Mouse (Mus musculus) regulatory T cell (primary cell): ENCODE measurements around the gene Klrb1b.
"Not testable (repeated sequence)": the region's sequence is repeated elsewhere in the genome, so short reads cannot be mapped to it uniquely, and the experiment has no call there.

ENCODE experiments used
- in situ Hi-C: fragments of 300-600 bp; cut with MboI, MseI; formaldehyde crosslinking; loops from one replicate; pipeline ENCODE4 v1.15.1; 2025; ENCODE audit warnings: high pct_unique_total_duplicates

Gene Klrb1b

DNA sequence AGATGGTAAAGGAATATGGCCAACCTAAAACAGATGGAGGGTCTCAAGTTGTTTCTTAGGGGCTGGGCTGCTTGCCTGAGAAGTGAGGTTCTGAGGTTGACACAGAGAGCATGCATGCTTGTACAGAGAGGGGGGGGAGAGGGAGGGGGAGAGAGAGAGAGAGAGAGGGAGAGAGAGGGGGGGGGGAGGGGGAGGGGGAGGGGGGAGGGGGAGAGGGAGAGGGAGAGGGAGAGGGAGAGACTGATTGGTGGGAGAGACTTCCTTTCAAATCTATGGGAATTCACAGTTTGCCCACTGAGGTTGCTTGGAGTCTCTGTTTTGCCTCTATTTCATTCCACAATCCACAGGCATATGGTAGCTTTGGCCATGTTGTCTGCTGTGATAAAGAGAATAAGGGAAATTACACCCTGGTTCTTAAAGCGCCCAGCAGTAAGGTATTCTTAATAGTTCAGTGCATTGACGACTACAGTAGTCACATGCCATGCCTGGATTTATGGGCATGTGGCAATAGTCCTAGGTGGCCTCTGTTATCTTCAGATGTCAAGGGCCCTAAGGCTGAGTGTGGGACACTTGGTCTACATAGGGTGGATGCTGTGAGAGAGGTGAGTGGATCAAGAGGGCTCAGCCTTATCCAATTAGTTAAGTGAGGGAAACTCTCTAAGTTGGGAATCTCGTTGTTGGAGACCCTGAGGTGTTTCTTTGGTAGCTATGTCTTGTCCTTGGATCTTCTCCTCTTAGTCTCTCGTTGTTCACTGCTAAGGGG lies 15.4 kb upstream of the Klrb1b start:
- in situ Hi-C loops = loop anchor here (5.0 kb wide), 2 partner anchors 44 to 74 kb away; no protein-coding TSS in a partner anchor

DNA sequence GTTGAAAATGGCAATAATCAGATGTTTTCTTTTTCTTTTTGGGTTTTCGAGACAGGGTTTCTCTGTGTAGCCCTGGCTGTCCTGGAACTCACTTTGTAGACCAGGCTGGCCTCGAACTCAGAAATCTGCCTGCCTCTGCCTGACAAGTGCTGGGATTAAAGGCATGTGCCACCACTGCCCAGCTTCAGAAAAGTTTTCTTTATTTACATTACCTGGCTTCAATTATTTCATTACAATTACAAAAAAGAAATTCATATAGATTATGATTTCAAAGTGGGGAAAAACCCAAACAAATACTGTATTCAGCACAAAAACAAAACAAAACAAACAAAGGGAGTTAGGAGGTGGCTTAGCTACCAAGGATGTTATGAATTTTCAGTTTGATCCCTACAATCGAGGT lies 14.5 kb upstream of the Klrb1b start:
- in situ Hi-C loops = loop anchor here (5.0 kb wide), 2 partner anchors 43 to 73 kb away; no protein-coding TSS in a partner anchor

DNA sequence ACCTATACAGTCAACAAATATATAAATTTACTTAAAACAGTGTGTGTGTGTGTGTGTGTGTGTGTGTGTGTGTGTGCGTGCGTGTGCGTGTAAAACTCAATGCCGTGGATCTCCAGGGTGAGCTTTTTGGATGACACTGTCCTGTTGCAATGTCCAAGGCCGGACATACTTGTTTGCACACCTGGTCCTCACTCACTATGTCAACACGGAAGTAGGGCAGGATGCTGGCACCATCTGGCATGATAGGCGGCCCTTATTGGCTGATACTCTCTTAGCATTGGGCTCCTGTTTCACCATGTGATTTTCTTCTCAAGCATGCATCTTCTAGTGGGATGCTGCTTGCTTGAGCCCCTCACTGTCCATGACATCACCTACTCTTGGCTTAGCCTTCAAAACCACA lies 13.8 kb upstream of the Klrb1b start:
- in situ Hi-C loops = loop anchor here (5.0 kb wide), 2 partner anchors 43 to 73 kb away; no protein-coding TSS in a partner anchor

DNA sequence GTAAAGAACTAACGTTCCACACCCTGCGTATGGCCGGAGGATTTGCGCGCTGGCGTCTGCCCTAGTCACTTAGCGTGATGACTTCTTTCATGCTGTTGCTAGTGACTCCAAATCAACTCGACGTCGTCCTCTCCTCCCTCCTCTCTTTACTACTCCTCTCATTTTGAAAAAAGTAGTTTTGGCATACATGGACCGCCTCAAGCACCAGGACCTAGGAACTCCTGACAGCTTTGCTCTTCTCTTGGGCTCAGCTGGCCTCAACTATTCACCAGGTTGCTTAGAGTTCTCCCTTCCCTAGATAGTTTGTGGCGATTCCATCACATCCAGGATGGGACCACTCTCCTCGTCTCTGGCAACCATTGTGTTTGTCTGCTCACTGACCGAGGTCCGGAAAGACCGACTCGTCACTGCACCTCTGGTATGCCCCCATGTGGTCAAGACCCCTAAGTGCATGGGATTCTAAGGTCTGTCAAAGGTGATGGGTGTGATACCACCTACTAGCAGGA lies 13.2 kb upstream of the Klrb1b start:
- in situ Hi-C loops = no loop called here

DNA sequence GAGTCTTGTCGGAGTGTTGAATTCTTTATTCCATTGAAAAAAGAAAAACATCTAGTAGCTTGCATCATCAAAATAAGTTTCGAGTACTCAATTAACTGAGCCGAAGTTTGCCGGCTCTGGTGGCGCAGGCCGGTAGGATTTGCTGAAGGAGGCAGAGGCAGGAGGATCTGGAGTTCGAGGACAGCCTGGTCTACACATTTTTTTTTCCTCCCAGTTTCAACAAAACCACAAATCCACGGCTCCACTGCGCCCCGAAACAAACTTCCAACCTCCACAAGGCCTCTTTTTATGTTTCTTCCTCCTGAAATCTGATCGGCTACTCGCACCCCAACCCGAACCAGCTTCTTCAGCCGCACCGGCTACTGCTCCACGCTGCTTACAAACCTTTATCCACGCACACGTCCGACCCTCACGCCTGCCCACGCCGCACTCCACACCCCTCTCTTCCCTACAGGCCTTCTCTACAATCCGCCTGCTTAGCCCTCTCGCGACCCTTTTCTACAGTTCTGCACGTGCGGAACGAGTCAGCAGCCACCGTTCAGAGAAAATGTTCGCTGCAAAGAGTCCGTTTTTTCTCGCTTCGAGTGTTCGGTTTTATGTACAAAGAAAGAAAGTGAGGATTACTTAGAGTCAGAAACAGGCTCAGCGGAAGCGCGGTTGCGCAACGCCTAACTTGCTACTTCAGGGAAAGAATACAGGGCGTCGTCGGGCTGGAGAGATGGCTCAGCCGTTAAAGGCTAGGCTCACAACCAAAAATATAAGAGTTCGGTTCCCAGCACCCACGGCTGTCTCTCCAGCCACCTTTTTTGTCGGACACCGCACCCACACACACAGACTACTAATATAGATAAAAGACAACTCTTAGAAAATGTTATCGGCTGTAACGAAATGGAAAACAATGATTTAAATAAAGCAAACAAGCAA lies 12.5 kb upstream of the Klrb1b start:
- in situ Hi-C loops = no loop called here

GRCm38 (mm10) chr6:128837454-128838341 lies 11.6 kb upstream of the Klrb1b start:
- in situ Hi-C loops = no loop called here

DNA sequence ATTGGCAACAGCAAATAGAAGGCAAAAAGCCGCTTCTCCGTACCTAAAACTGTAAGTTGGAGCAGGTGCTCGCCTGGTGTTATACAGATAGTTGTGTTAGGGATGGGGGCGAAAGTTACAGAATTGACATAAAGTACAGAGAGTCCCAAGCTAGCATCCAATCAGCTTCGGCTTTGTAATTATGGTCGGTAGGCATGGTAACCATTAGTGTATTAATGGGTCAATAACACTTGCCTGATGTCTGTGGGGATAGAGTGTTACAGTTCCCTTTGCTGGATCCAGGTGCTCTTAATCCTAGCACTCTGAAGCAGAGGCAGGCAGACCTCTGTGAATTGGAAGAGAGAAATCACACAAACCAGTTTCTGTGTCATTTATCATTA lies 10.8 kb upstream of the Klrb1b start:
- in situ Hi-C loops = no loop called here

- in situ Hi-C loops = no loop called here
Measured at GRCm38 (mm10) chr6:128836191-128836954, 10.2 kb upstream of the Klrb1b start.

- in situ Hi-C loops = no loop called here
Measured at GRCm38 (mm10) chr6:128835571-128835970, 9.4 kb upstream of the Klrb1b start.

- in situ Hi-C loops = no loop called here
Measured at GRCm38 (mm10) chr6:128833046-128833445, 6.9 kb upstream of the Klrb1b start.

- in situ Hi-C loops = no loop called here
Measured at GRCm38 (mm10) chr6:128829837-128830236, 3.7 kb upstream of the Klrb1b start.

DNA sequence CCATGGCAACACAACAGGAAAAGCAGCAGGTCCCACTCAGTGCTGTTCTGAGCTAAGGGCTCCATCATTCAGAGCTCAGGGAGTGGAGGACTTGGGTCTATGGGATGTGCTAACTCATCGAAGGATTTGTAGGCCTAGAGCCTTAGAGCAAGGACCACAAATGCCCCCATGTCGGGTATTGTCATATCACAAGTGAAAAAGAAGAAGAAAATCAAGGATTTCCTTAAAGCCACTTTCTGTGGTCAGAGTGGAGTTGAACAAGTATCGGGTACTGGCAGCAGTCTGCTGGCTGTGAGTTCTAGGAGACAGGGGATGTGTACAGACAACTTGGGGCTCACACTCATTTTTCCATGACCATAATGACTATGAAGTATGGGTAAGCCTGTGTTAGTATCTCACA lies 650 bp upstream of the Klrb1b start:
- in situ Hi-C loops = no loop called here

GRCm38 (mm10) chr6:128818083-128818802 lies 7.9 kb downstream of the Klrb1b start:
- in situ Hi-C loops = no loop called here

GRCm38 (mm10) chr6:128808532-128808931 lies 17.6 kb downstream of the Klrb1b start:
- in situ Hi-C loops = no loop called here

DNA sequence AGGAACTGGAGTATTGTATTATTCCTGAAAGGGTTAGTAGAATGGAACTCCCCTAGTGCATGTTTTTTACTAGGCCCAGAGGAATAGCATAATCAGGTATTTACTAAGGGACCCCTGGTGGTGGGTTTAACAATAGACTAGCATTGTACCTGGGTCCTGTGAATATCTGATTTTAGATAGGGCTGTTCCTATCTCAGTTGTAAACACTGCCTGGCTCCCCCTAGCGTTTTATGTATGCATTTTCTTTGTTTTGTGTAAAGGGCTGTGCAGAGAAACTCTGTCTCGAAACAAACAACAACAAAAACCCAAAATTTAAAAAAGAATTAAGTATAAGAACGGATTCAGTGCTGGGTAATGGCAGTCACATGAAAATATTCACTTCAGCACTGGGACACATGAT lies 19.1 kb downstream of the Klrb1b start:
- in situ Hi-C loops = no loop called here

- in situ Hi-C loops = not testable (repeated sequence)
Measured at GRCm38 (mm10) chr6:128804823-128805640, 21.1 kb downstream of the Klrb1b start.

GRCm38 (mm10) chr6:128802999-128803857 lies 22.9 kb downstream of the Klrb1b start:
- in situ Hi-C loops = no loop called here

GRCm38 (mm10) chr6:128802557-128802956 lies 23.6 kb downstream of the Klrb1b start:
- in situ Hi-C loops = no loop called here
